Mouse (Mus musculus): ENCODE results near the gene Nhsl2. TPM values are rescaled to one million over a fixed set of nuclear protein-coding genes. Genes with fewer than 3 reads are reported as not detected.
"Not testable (repeated sequence)": the region's sequence is repeated elsewhere in the genome, so short reads cannot be mapped to it uniquely, and the experiment has no call there.

Nhsl2 gene
- polyA plus RNA-seq, 1 experiment from 2014 or later, result 1.1 TPM

- no peak overlapping the region for H3K9ac ChIP-seq (replicated peaks)
- no peaks in the 10 kb centered on the region for H3K36me3 ChIP-seq (replicated peaks; ENCODE audit: insufficient read depth, low read length)
- DNase-seq, result no peak
- no peak overlapping the region for H3K27ac ChIP-seq (ENCODE audit: low read depth)
- H3K9me3 ChIP-seq (ENCODE audit: low read length), result no peaks in the 10 kb centered on the region
- no peak overlapping the region for H3K4me3 ChIP-seq (ENCODE audit: low read depth, low read length)
- ATAC-seq, result no peak
- H3K4me2 ChIP-seq (ENCODE audit: low read depth, low read length), result no peak overlapping the region
- H3K27me3 ChIP-seq (ENCODE audit: insufficient read depth, low read length), result no peaks in the 10 kb centered on the region; the same call in 1 of the 2 replicates
- 76% methylated on average over 5 of the region's 5 CpGs for WGBS (ENCODE audit: insufficient replicate concordance)
- TF ChIP-seq EP300 (IDR thresholded peaks at IDR 0.05; ENCODE audit: low read depth), result no peak
- no peak for TF ChIP-seq CTCF (IDR thresholded peaks at IDR 0.05; ENCODE audit: low read depth)
- H3K4me1 ChIP-seq (ENCODE audit: insufficient read depth), result no peaks in the 10 kb centered on the region
Measured at GRCm38 (mm10) chrX:102082340-102082739, 233.2 kb downstream of the Nhsl2 start.

GRCm38 (mm10) chrX:102085798-102086443 lies 236.7 kb downstream of the Nhsl2 start:
- no peak overlapping the region; the same call in 1 of the 2 replicates for H3K27ac ChIP-seq (ENCODE audit: low read depth)
- H3K9ac ChIP-seq (replicated peaks), result no peak overlapping the region
- H3K4me2 ChIP-seq (ENCODE audit: low read depth, low read length), result no peak overlapping the region
- no peak for DNase-seq
- H3K36me3 ChIP-seq (replicated peaks; ENCODE audit: insufficient read depth, low read length), result no peaks in the 10 kb centered on the region
- no peaks in the 10 kb centered on the region for H3K4me1 ChIP-seq (ENCODE audit: insufficient read depth)
- 54% methylated on average over 8 of the region's 8 CpGs for WGBS (ENCODE audit: insufficient replicate concordance)
- TF ChIP-seq CTCF (IDR thresholded peaks at IDR 0.05; ENCODE audit: low read depth) (no peak), EP300 (IDR thresholded peaks at IDR 0.05; ENCODE audit: low read depth) (no peak)
- ATAC-seq, result peak; percentile 93
- H3K9me3 ChIP-seq (ENCODE audit: low read length), result no peaks in the 10 kb centered on the region
- no peaks in the 10 kb centered on the region; the same call in 1 of the 2 replicates for H3K27me3 ChIP-seq (ENCODE audit: insufficient read depth, low read length)
- H3K4me3 ChIP-seq (ENCODE audit: low read depth, low read length), result no peak overlapping the region

GRCm38 (mm10) chrX:102090605-102091004 lies 241.4 kb downstream of the Nhsl2 start:
- Histone ChIP-seq H3K4me3 (ENCODE audit: low read depth, low read length) (no peak overlapping the region), H3K4me1 (ENCODE audit: insufficient read depth) (no peaks in the 10 kb centered on the region), H3K27me3 (ENCODE audit: insufficient read depth, low read length) (no peaks in the 10 kb centered on the region; the same call in 1 of the 2 replicates), H3K27ac (ENCODE audit: low read depth) (no peak overlapping the region), H3K9ac (replicated peaks) (no peak overlapping the region), H3K9me3 (ENCODE audit: low read length) (no peaks in the 10 kb centered on the region), H3K4me2 (ENCODE audit: low read depth, low read length) (no peak overlapping the region), H3K36me3 (replicated peaks; ENCODE audit: insufficient read depth, low read length) (no peaks in the 10 kb centered on the region)
- no peak for DNase-seq
- 56% methylated on average over 3 of the region's 3 CpGs for WGBS (ENCODE audit: insufficient replicate concordance)
- TF ChIP-seq EP300 (IDR thresholded peaks at IDR 0.05; ENCODE audit: low read depth), result no peak
- no peak for TF ChIP-seq CTCF (IDR thresholded peaks at IDR 0.05; ENCODE audit: low read depth)
- no peak for ATAC-seq

- WGBS (ENCODE audit: insufficient replicate concordance), result 46% methylated on average over 7 of the region's 7 CpGs
- no peak for ATAC-seq
Measured at GRCm38 (mm10) chrX:102094381-102094904, 245.3 kb downstream of the Nhsl2 start.

GRCm38 (mm10) chrX:102101886-102102285 lies 252.7 kb downstream of the Nhsl2 start:
- H3K4me1 ChIP-seq (ENCODE audit: insufficient read depth), result no peaks in the 10 kb centered on the region
- ATAC-seq (no peak), DNase-seq (no peak)
- H3K4me2 ChIP-seq (ENCODE audit: low read depth, low read length), result no peak overlapping the region
- no peaks in the 10 kb centered on the region for H3K27me3 ChIP-seq (ENCODE audit: insufficient read depth, low read length)
- no peak for TF ChIP-seq CTCF (IDR thresholded peaks at IDR 0.05; ENCODE audit: low read depth)
- TF ChIP-seq EP300 (IDR thresholded peaks at IDR 0.05; ENCODE audit: low read depth), result no peak
- no peaks in the 10 kb centered on the region for H3K9me3 ChIP-seq (ENCODE audit: low read length)
- H3K36me3 ChIP-seq (replicated peaks; ENCODE audit: insufficient read depth, low read length), result no peaks in the 10 kb centered on the region
- no peak overlapping the region for H3K4me3 ChIP-seq (ENCODE audit: low read depth, low read length)
- H3K27ac ChIP-seq (ENCODE audit: low read depth), result no peak overlapping the region
- H3K9ac ChIP-seq (replicated peaks), result no peak overlapping the region
- WGBS (ENCODE audit: insufficient replicate concordance), result 61% methylated on average over 7 of the region's 7 CpGs

More at GRCm38 (mm10) chrX:102094381-102094904, 245.3 kb downstream of the Nhsl2 start:
- Histone ChIP-seq H3K4me1 (ENCODE audit: insufficient read depth) (no peaks in the 10 kb centered on the region), H3K27ac (ENCODE audit: low read depth) (no peak overlapping the region), H3K9ac (replicated peaks) (no peak overlapping the region), H3K4me2 (ENCODE audit: low read depth, low read length) (no peak overlapping the region), H3K9me3 (ENCODE audit: low read length) (no peaks in the 10 kb centered on the region), H3K4me3 (ENCODE audit: low read depth, low read length) (no peak overlapping the region), H3K36me3 (replicated peaks; ENCODE audit: insufficient read depth, low read length) (no peaks in the 10 kb centered on the region), H3K27me3 (ENCODE audit: insufficient read depth, low read length) (no peaks in the 10 kb centered on the region)
- no peak for DNase-seq
- no peak for TF ChIP-seq CTCF (IDR thresholded peaks at IDR 0.05; ENCODE audit: low read depth)
- TF ChIP-seq EP300 (IDR thresholded peaks at IDR 0.05; ENCODE audit: low read depth), result no peak

GRCm38 (mm10) chrX:102103830-102104229 lies 254.6 kb downstream of the Nhsl2 start:
- not testable (repeated sequence) for H3K4me3 ChIP-seq (ENCODE audit: low read depth, low read length); H3K27me3 ChIP-seq (ENCODE audit: insufficient read depth, low read length); H3K4me2 ChIP-seq (ENCODE audit: low read depth, low read length); DNase-seq; ATAC-seq; H3K9me3 ChIP-seq (ENCODE audit: low read length); H3K27ac ChIP-seq (ENCODE audit: low read depth); H3K36me3 ChIP-seq (replicated peaks; ENCODE audit: insufficient read depth, low read length); H3K4me1 ChIP-seq (ENCODE audit: insufficient read depth); H3K9ac ChIP-seq (replicated peaks)
- WGBS (ENCODE audit: insufficient replicate concordance), result 60% methylated on average over 2 of the region's 2 CpGs

GRCm38 (mm10) chrX:102109349-102109748 lies 260.2 kb downstream of the Nhsl2 start:
- not testable (repeated sequence) for H3K4me2 ChIP-seq (ENCODE audit: low read depth, low read length); H3K4me1 ChIP-seq (ENCODE audit: insufficient read depth); H3K36me3 ChIP-seq (replicated peaks; ENCODE audit: insufficient read depth, low read length); ATAC-seq; H3K27ac ChIP-seq (ENCODE audit: low read depth); H3K27me3 ChIP-seq (ENCODE audit: insufficient read depth, low read length); H3K9me3 ChIP-seq (ENCODE audit: low read length); H3K4me3 ChIP-seq (ENCODE audit: low read depth, low read length); H3K9ac ChIP-seq (replicated peaks); DNase-seq
- 57% methylated on average over 5 of the region's 5 CpGs for WGBS (ENCODE audit: insufficient replicate concordance)

Data from liver, postnatal 0 days (tissue).